Mouse (Mus musculus) 3134 (cell line): Measurements from ENCODE around the gene Itih3.
A peak's percentile ranks its signal among the peaks of the same experiment; 100 is the strongest.

ENCODE experiments used
- DNase-seq: peaks from one replicate; pipeline ENCODE4 v3.0.0-alpha.2; 2011; ENCODE audit warnings: low spot score; ENCODE audit not compliant: insufficient read length; ENCODE audit errors: extremely low read depth

Itih3 gene

GRCm38 (mm10) chr14:30903036-30903435 lies 20.5 kb downstream of the Itih3 start:
- DNase-seq, result no peak

DNA sequence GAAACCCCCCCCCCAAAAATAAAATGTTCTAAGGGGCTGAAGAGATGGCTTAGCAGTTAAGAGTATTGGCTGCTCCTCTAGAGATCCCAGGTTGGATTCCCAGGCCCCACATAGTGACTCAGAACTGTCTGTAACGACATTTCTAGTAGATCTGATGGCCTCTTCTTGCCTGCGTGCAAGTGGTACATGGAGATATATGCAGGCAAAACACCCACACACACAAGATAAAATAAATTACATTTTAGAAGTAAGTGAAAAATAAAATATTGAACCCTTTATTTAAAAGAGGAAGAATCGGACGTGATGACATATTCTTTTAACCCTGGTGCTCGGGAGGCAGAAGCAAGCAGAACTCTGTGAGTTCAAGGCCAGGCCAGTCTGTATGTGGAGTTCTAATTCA lies 20.9 kb downstream of the Itih3 start:
- DNase-seq, result no peak

- DNase-seq, result no peak
Observed at GRCm38 (mm10) chr14:30899972-30900371, 23.6 kb downstream of the Itih3 start.

GRCm38 (mm10) chr14:30888271-30888732 lies 35.3 kb downstream of the Itih3 start:
- peak; percentile 59 for DNase-seq

- no peak for DNase-seq
Observed at GRCm38 (mm10) chr14:30886204-30886603, 37.4 kb downstream of the Itih3 start, which contains the start of gene Itih4. Gene Itih4, plus strand, starts transcription at chr14:30886476.

DNA sequence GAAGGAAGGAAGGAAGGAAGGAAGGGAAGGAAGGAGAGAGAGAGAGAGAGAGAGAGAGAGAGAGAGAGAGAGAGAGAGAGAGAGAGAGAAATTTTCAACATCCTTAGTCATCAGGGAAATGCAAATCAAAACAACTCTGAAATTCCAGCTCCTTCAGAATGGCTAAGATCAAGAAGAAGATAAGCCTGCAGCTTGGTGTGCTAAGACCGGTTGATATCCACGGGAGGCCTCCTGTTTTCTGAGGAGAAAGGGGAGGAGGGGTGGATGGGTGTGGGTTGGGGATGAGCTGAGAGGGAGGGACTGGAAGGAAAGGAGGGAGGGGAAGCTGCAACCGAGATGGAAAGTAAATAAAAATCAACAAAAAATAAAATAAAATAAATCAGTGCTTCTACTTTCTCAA lies 38.3 kb downstream of the Itih3 start:
- DNase-seq, result no peak

DNA sequence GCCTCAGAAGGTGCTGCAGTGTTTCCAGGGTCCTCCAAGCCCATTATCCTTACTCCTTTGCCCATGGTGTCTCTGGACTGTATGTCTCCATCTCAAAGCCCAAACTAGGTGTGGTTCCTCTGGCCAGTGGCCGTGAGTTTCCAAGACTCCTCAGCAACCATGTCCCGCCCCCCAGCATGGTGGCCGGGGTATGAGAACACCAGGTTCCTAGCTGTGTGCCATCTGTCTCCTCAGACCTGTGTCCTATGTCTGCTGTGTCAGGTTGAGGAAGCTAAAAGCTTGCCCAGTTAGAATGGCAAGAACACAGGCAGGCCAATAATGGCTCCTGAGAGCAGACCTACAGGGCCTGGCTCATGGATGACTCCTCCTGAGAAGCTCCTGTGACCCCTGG lies 41.8 kb downstream of the Itih3 start:
- no peak for DNase-seq

GRCm38 (mm10) chr14:30880811-30881717 lies 42.5 kb downstream of the Itih3 start:
- DNase-seq, result no peak

DNA sequence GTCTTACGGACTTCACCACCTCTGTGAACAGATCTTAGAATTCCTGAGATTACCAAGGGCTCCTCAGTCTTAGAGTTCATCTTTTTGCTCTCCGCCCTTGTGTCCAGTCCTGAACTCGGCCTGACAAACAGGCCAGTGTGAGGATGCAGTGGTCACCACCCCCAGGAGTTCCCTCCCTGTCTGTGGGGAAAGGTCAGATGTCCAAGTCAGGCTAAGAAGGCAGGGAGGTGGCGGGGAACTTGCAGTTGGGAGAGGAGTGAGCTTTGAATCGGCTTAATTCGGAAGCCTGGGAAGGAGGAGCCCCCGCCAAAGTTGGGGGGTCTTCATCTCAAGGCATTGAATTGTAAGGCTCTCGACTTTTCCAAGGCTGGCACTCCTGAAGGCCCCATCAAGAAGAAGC lies 43.3 kb downstream of the Itih3 start:
- DNase-seq, result no peak

DNA sequence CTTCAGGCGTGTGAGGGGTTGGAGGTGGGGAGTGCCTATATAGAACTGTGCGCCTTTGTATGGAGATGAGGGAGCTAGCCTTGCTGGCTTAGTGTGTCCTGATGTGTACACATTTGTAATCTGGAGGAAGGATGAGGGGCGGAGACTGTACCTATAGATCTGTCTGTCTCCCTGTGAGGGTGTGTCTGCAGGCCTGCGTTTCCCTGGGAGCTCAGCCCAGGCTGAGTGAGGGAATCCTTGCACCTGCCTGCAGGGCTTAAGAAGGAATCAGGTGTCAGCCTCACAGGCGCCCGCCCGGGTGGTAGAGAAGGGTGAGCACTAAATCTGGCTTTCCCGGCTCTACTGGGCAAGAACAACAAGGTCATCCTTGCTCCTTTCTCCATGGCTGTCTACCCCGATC lies 43.8 kb downstream of the Itih3 start:
- DNase-seq, result no peak

- DNase-seq, result peak; percentile 59
Observed at GRCm38 (mm10) chr14:30878958-30879571, 44.5 kb downstream of the Itih3 start, which contains the start of gene Mustn1. Gene Mustn1, plus strand, starts transcription at chr14:30879200.

GRCm38 (mm10) chr14:30877827-30878226 lies 45.7 kb downstream of the Itih3 start:
- peak; percentile 31 for DNase-seq

- DNase-seq, result no peak
Observed at GRCm38 (mm10) chr14:30876451-30876850, 47.1 kb downstream of the Itih3 start.

- DNase-seq, result no peak
Observed at GRCm38 (mm10) chr14:30875955-30876354, 47.6 kb downstream of the Itih3 start.

DNA sequence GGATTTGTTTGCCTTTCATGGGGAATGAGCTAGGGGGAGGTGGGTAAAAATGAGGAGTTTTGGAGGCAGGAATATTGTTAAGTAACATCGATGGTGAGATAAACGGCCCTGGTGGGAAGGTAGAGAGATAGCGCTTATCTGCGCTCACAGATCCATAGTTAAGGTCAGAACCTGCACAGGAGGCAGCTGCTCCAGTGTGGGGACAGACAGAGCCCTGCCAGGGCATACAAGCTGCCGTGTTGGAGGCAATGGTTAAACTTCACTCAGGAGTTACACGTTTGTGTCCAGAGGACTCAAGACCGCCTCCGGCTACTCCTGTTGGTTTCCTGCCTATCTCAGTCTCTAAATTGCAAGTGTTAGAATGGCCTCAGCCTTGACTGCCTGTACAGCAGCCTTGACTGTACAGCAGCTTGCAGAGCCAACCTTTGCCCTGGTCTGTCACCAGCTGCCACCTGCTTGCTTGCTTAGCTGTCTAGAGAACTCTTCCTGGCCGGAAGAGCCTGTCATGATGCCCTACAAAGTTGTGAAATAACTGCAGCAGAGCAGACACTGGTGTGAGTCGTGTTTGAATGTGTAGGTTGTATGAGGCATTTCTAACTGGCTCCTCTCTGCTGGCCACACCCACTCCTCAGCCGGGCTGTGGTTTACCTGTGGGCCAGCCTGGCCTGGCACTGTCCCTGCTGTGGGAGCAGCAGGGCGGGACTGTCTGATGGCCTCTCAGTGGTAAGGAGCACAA lies 48.3 kb downstream of the Itih3 start:
- DNase-seq, result no peak

- no peak for DNase-seq
Observed at GRCm38 (mm10) chr14:30874095-30874700, 49.4 kb downstream of the Itih3 start.

GRCm38 (mm10) chr14:30870206-30871147 lies 53.1 kb downstream of the Itih3 start:
- no peak for DNase-seq

DNA sequence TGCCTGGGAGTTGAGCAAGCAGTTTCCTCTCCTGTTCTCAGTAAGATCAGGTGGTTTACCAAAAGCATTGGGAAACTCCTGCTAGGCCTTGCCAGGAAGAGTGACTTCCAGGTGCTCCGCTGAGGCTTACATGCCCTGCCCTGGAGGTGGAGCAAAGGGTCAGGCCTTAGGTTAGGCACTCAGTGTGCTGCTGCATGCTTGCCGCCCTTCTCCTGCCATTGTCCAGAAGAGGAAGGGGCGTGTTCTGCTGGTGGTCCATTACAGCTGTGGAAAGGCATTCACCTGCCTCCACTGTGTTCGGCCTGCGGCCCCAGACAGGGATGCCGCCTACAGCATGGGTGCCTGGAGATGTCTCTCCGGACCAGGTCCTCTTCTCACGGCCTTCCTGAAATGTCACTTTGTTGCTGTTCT lies 54.2 kb downstream of the Itih3 start:
- DNase-seq, result no peak

DNA sequence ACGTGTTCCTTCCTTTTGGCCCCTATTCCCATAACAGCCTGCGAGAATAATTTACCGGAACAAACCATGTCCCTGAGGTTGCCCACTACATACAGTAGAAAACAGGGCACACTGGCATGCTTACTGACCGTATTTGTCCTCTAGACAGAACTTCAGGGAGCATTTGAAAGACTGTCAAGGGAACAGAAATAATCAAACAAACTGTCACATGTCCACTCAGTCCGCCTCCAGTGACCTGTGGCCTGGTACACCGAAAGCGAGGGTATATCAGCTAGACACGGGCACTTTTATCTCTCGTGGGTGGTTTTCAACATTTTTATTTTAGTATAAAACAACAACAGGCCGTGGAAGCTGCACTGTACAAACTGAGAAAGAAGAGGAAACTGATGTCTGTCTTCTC lies 54.7 kb downstream of the Itih3 start:
- no peak for DNase-seq

DNA sequence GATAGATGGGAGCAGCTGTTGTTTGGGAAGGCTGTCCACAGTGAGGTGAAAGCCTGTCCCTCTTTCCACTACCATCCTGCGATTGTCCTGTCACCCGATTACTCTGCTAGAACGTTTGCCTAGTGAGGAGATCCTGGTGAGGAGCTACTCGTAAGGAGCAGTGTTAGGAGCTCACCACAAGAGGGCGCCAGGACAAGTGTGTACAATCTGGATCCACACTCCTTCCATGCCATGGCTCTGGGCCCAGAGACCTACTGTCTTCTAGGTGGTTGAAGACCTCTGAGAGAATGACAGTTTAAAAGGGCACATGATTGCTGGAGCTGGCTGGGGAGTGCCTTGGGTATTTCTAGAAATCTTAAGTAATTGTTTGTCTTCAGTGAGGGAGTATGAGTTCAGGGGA lies 56.5 kb downstream of the Itih3 start:
- DNase-seq, result no peak
